Comparison of ENCODE assay signal across 10 mouse cellular contexts in genomic region chr6:16487015-16487630, GRCm38 (mm10).
DNase-seq lines count a peak whose midpoint lies in the region; ATAC-seq and TF ChIP-seq lines count a peak whose summit lies in the region.
"Had no signal": no experiment of that assay in that cellular context is flagged by ENCODE, and none has a peak within 500 bp of the region (broad histone marks: within the 10 kb centered on the region; RNA-seq: fewer than 3 reads in every experiment).

No protein-coding gene starts in this region.

- H3K36me3 ChIP-seq in hindbrain, embryonic 16.5 days (ENCODE audit: control insufficient read depth, insufficient read depth, low read length): no peaks in the 10 kb centered on the region
- no peaks in the 10 kb centered on the region for H3K36me3 ChIP-seq in hindbrain, embryonic 13.5 days
- H3K36me3 ChIP-seq: stomach, embryonic 15.5 days had no signal

- peak; percentile 84 for ATAC-seq in hindbrain, embryonic 16.5 days
- ATAC-seq in hindbrain, embryonic 13.5 days (ENCODE audit: low FRiP score): no peak

- TF ChIP-seq POLR2A in lung, adult 2 months (IDR thresholded peaks at IDR 0.05; ENCODE audit: borderline replicate concordance, extremely low read depth, low read depth, low read length): no peak

- no peak for TF ChIP-seq CTCF in lung, adult 2 months (IDR thresholded peaks at IDR 0.05; ENCODE audit: insufficient read depth, low read length)

- no peak overlapping the region for H3K9ac ChIP-seq in hindbrain, embryonic 16.5 days (ENCODE audit: low read depth, low read length)
- H3K9ac ChIP-seq in hindbrain, embryonic 13.5 days: no peak overlapping the region
- H3K9ac ChIP-seq: stomach, embryonic 15.5 days had no signal

- H3K27me3 ChIP-seq in hindbrain, embryonic 16.5 days (replicated peaks; ENCODE audit: control insufficient read depth, insufficient read depth, low read length): no peaks in the 10 kb centered on the region
- H3K27me3 ChIP-seq in hindbrain, embryonic 13.5 days: no peaks in the 10 kb centered on the region
- H3K27me3 ChIP-seq: stomach, embryonic 15.5 days had no signal

- intact Hi-C loops in left cerebral cortex, postnatal 4 days (cut with DNase I): no loop called here

- H3K4me3 ChIP-seq in hindbrain, embryonic 16.5 days (ENCODE audit: low read length): no peak overlapping the region
- no peak overlapping the region for H3K4me3 ChIP-seq in hindbrain, embryonic 13.5 days
- no peak overlapping the region for H3K4me3 ChIP-seq in lung, adult 2 months (replicated peaks; ENCODE audit: extremely low read depth, low read depth, low read length)
- H3K4me3 ChIP-seq: stomach, embryonic 15.5 days had no signal

- no peaks in the 10 kb centered on the region for H3K9me3 ChIP-seq in hindbrain, embryonic 16.5 days (ENCODE audit: control insufficient read depth, low read length)
- H3K9me3 ChIP-seq in hindbrain, embryonic 13.5 days: no peaks in the 10 kb centered on the region
- H3K9me3 ChIP-seq: stomach, embryonic 15.5 days had no signal

- peak; percentile 11 to 21 for DNase-seq in cerebellum, adult 18-20 months
- peak; percentile 5 to 13 for DNase-seq in frontal cortex, postnatal 14 days (ENCODE audit: low spot score in 2 of 2)
- peak; percentile 19 for DNase-seq in left cerebral cortex, postnatal 4 days
- DNase-seq in spleen, postnatal 10 days (ENCODE audit: low spot score in 2 of 2): no peak
- DNase-seq in lung, adult 2 months: no peak
- DNase-seq in testis, postnatal 14 days (ENCODE audit: low spot score): no peak

- no peaks in the 10 kb centered on the region for H3K4me1 ChIP-seq in hindbrain, embryonic 16.5 days (ENCODE audit: control insufficient read depth, insufficient read depth, low read depth, low read length)
- H3K4me1 ChIP-seq in hindbrain, embryonic 13.5 days (replicated peaks): no peaks in the 10 kb centered on the region
- no peaks in the 10 kb centered on the region for H3K4me1 ChIP-seq in lung, adult 2 months (ENCODE audit: control insufficient read depth, insufficient read depth, low read length)
- H3K4me1 ChIP-seq: stomach, embryonic 15.5 days had no signal

- H3K27ac ChIP-seq in hindbrain, embryonic 16.5 days (ENCODE audit: low read depth, low read length): no peak overlapping the region
- no peak overlapping the region for H3K27ac ChIP-seq in hindbrain, embryonic 13.5 days
- H3K27ac ChIP-seq: macrophage; stomach, embryonic 15.5 days had no signal

- 84% methylated on average over 8 of the region's 8 CpGs for WGBS in hindbrain, embryonic 16.5 days
- WGBS in hindbrain, embryonic 13.5 days: 87% methylated on average over 8 of the region's 8 CpGs
- 54% methylated on average over 8 of the region's 8 CpGs for WGBS in lung, adult 2 months

- no peak overlapping the region for H3K4me2 ChIP-seq in hindbrain, embryonic 16.5 days (ENCODE audit: low read length)
- H3K4me2 ChIP-seq in hindbrain, embryonic 13.5 days: no peak overlapping the region
- H3K4me2 ChIP-seq: stomach, embryonic 15.5 days had no signal

Comparison
In these comparisons a context has a peak if more than half of its experiments do, and no peak if none do; other contexts are left out.
1. DNase-seq: peak in cerebellum, adult 18-20 months (2 of 2), frontal cortex, postnatal 14 days (2 of 2) and left cerebral cortex, postnatal 4 days (single experiment); none in spleen, postnatal 10 days (0 of 2), lung, adult 2 months (single experiment) and testis, postnatal 14 days (single experiment).